Mouse (Mus musculus): ENCODE data around the gene Chd1l.

Gene Chd1l

DNA sequence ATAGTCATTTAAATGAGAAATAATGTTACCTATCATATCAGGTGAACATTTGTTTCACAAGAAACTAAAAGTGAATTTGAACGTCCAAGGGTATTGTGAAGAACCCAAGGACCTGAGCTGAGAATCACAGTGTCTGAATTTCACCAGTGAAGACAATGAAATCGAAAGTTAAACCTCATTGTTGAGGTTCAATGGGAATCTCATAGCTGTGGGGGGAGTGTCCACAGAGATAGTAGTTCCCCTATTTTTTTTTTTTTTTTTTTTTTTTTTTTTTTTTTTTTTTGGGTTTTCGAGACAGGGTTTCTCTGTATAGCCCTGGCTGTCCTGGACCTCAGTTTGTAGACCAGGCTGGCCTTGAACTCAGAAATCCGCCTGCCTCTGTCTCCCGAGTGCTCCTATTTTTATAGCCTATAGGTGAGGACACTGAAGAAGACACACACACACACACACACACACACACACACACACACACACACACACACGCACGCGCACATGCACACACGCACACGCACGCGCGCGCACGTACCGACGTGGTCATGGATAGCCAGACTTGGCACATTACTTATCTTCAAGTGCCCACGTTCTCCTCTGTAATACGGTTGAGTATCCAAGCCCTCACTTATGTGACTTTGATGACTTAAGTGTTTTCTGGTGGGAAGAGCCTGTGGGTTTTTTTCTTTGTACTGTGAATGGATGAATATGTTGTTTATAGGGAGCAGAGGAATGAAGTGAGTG lies 7.3 kb upstream of the Chd1l start:
- no peak for DNase-seq

DNA sequence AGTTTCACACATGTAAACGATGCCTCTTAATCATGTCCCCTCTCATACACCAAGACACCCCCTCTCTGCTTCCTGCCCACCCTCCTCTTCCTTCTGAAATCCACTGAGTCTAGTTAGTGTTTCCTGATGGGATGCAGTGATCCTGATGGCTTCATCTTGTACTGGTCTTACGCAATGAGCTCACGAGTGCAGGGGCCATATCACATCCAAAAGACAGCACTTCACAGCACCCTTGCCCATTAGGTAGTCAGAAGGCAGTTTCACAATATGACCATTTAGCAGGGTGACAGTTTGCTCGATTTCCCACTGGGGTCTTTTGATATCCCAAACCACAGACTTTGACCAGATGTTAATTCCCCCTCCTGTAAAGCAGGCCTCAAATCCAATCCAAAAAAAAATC lies 5.9 kb upstream of the Chd1l start:
- no peak for DNase-seq

GRCm38 (mm10) chr3:97615154-97615553 lies 5.2 kb upstream of the Chd1l start:
- no peak for DNase-seq

DNA sequence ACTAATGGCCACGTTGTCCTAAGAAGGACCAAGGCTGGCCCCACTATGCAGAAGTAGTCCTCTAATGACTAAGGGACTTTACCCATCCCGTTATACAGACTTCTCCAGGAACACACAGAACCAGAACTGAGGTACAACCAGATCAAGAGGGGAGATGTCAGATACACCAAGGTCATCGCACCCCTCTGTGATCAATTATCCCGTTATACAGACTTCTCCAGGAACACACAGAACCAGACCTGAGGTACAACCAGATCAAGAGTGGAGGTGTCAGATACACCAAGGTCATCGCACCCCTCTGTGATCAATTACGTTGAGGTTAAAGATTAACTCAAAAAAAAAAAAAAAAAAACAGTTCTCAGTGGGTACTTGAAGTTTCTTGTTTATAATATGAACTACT lies 1.0 kb upstream of the Chd1l start:
- DNase-seq, result no peak

DNA sequence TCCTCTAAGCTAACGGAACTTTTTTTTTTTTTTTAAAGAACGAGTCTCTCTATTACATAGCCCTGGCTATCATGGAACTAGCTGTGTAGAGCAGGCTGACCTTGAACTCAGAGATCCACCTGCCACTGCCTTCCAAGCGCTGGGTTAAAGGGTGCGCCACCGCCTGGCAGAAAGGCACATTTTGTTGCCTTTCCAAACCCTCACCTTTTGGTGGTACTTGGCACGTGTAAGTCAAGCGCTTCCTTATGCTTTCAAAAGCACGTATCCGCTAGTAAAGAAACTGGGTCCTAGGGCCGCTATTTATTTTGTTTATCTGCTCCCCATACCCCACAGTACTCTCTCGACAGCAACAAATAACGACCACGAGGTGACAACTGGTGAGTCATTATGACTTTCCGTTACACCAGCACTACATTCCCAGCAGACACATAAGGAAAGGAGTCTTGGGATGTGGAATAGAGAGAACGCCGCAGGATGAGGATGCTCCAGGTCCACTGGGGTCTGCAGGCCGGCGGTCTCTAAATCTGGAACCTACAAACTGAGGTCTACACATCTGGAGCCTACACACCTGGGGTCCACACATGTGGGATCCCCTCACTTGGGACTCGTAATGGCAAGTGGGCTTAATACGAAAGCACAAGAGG lies 680 bp downstream of the Chd1l start:
- peak; percentile 84 for DNase-seq

- DNase-seq, result no peak
Observed at GRCm38 (mm10) chr3:97600050-97600832, 9.8 kb downstream of the Chd1l start.

GRCm38 (mm10) chr3:97596796-97597195 lies 13.2 kb downstream of the Chd1l start:
- DNase-seq, result no peak

- no peak for DNase-seq
Observed at GRCm38 (mm10) chr3:97595066-97595465, 14.9 kb downstream of the Chd1l start.

DNA sequence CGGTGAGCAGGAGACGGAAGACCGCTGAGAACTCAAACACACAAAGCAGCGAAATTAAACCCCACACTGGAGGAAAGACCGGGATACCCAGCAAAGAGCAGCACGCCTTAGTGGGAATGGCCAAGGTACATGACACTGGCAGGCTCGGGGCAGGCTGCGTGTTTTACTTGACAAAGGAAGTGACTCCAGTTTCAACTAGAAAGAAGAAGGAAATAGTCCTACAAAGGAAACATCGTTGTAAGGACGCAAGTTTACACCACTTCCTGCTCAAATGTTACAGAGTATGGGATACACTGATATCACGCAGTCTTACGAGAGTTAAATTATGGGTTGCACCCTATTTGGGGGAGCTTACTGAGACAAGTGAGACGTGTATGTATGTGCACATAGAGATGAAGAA lies 15.9 kb downstream of the Chd1l start:
- DNase-seq, result no peak

- no peak for DNase-seq
Observed at GRCm38 (mm10) chr3:97593089-97593488, 16.9 kb downstream of the Chd1l start.

DNA sequence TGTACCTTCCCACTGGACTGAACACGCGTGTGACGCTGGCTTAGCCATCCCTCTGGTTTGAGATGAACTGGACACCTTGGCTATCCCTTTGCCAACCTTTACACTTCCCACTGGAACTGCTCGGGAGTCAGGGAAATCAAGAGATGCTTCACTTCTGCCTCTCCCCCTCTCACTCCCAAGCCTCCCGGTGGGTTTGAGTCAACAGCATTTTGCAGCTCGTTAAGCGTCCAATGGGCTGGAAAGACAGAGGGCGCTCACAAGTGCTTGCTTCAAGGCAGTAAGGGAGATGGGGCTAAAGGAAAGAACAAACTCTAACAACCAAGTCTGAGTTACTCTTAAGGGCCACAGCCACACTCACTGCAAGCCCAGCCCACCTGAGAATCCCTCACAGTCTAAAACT lies 19.3 kb downstream of the Chd1l start:
- no peak for DNase-seq

DNA sequence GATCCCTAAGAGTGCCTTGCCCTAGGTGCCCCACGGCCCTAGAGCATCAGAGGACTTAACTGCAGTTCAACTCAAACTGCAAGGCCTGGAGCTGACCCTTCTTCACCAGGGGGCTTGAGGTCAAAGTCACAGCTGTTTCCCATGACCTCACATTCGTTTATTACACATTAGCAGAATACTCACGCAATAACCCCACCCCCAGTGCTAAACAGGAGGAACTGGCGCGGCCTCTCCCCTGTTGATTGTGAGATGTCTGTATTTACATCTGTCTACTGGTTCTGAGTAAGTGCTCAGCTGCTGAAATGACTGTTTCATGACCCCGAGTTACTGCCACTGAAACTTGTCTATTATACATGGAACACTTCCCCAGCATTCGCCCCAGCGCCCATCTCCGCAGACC lies 22.3 kb downstream of the Chd1l start:
- DNase-seq, result no peak

DNA sequence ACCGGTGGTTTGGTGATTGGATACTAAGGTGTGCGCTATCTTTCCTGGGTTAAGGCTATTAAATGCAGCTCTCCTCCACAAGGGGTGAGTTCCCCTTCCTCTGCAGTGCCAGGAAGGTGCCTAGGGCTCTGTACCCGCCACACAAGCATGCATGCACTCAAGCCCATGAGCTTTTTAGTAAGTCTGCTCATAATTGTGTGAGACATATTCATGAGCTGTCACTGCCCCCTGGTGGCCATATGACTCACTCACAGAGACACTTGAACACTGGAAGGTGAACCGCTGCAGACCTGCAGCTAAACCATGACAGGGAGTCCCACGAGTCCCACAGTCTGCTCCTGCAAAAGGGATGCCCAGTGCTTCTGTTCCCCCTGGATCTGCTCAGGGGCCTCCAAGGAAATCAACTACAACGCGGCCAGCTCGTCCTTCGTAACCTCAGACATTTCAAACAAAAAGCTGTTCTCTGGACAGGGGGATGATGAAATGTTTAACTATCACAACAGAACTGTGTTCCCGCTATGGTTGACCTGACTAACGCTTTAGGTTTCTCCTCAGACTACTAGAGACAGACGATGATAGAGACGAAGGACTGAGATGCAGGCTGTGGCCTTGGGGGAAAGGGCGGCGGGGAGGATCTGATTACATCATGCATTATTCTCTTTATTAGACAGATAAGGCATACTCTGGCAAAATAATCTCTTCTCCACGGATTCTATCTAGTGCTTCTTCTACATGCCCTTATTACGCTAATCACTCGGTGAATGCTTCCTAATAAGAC lies 24.4 kb downstream of the Chd1l start:
- peak; percentile 82 for DNase-seq

GRCm38 (mm10) chr3:97573807-97574206 lies 36.2 kb downstream of the Chd1l start:
- no peak for DNase-seq

- DNase-seq, result no peak
Observed at GRCm38 (mm10) chr3:97564588-97564987, 45.4 kb downstream of the Chd1l start.

DNA sequence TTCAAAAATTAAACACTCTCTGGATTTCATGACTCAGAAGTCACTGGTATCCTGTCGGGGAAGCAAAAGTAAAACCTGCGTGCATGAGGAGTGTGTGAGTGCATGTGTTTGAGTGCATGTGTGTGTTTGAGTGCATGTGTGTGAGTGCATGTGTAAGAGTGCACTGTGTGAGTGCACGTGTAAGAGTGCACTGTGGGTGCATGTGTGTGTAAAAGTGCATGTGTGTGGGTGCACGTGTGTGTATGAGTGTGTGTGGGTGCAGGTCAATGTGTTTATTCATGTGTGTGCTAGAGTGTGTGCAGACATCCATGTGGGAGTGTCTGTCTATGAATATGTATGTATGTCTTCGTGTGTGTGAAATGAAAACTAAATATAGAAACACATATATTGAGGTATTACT lies 51.4 kb downstream of the Chd1l start:
- no peak for DNase-seq

- DNase-seq, result no peak
Observed at GRCm38 (mm10) chr3:97546205-97546604, 63.8 kb downstream of the Chd1l start.

- no peak for DNase-seq
Observed at GRCm38 (mm10) chr3:97540171-97540570, 69.8 kb downstream of the Chd1l start.

GRCm38 (mm10) chr3:97538634-97539033 lies 71.4 kb downstream of the Chd1l start:
- DNase-seq, result no peak

DNA sequence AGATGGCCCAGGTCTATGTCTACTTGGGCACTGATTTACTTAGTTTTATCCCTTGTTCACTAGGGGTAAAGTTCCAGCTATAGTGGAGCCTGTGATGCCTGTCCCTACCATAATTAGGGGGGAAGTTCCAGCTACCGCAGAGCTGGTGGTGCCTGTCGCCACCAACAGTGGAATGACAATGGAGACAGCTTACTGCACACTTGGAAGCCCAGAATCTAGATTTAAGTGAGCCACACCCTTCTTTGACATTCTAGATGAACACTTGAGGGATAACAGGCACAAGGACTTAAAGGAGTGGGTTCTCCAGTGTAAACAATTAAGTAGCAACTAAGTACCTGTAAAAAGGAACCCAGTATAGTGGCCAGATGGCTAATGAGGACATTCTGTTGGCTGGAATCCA lies 73.0 kb downstream of the Chd1l start:
- DNase-seq, result no peak

DNA sequence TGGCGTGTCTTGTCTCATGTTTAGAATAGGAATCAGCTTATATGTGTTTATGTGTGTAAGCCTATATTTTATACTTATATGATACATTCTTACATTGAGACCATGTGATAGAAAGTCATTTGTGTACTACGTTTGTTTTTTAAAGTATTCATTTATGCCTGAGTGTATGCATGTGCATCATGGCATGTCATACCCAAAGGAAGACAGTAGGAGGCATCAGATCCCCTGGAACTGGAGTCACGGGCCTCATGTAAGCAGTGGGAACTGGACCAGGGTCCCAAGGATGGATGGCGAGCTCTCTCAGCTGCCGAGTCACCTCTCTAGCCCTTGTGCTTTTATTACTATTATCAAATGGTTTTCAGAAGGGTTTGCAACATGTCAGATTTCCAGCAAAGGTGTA lies 74.3 kb downstream of the Chd1l start:
- DNase-seq, result no peak

DNA sequence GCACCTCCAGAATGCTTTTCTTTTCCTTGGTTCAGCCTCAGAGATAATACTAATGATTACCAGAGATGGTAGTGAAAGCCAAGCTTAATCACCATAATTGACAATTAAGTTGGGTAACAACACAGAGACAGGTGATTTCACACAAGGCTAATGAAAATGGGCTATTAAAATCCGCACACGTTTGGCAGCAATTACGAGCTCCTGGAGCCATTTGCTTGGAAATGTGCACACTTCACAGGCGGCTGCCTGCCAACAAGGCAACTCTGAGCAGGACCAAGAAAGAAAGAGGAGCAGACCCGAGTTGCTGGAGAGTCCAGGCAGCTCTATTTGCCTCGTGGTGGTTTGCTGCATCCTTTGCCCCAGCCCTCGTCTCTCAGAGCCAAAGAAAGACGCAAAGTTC lies 84.5 kb downstream of the Chd1l start:
- DNase-seq, result no peak

DNA sequence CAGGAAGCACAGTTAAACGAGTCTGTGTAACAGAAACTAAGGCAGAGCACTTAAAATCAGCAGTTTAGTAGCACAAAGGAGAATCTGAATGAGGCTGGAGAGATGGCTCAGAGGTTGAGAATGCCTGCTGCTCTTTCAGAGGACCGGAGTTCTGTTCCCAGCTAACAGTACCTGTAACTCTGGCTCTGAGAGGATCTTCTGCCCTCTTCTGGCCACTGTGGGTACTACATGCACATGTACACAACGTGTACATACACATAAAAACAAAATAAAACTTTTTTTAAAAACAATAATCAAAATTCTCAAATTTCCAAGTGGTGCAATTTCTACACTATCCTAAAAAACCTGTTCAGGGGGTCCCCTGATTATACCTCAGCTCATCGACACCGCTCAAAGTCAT lies 85.2 kb downstream of the Chd1l start:
- DNase-seq, result peak; percentile 71
